Mouse (Mus musculus): ENCODE data around the gene Map4k3. TPM values are rescaled to one million over a fixed set of nuclear protein-coding genes. Genes with fewer than 3 reads are reported as not detected.
A peak's percentile ranks its signal among the peaks of the same experiment; 100 is the strongest.

Map4k3 gene
- total and polyA plus RNA-seq, 2 experiments from 2014 or later = 17.3 to 60.9 TPM

GRCm38 (mm10) chr17:80560669-80561401, 167.4 kb downstream of the Map4k3 start:
- peak; percentile 96 for TF ChIP-seq CTCF (IDR thresholded peaks at IDR 0.05)
- Histone ChIP-seq H3K36me3 (ENCODE audit: insufficient read depth, low read length) (no peaks in the 10 kb centered on the region), H3K4me3 (ENCODE audit: low read depth, low read length) (no peak overlapping the region), H3K27me3 (ENCODE audit: insufficient read depth, low read length) (no peaks in the 10 kb centered on the region), H3K9me3 (ENCODE audit: low read length) (no peaks in the 10 kb centered on the region), H3K4me1 (ENCODE audit: insufficient read depth, low read length) (no peaks in the 10 kb centered on the region), H3K9ac (replicated peaks; ENCODE audit: low read length, poor library complexity, severe bottlenecking) (no peak overlapping the region), H3K27ac (ENCODE audit: low read depth, low read length) (no peak overlapping the region), H3K4me2 (ENCODE audit: low read depth, low read length, poor library complexity, severe bottlenecking) (no peak overlapping the region; the same call in 1 of the 2 replicates)
- ATAC-seq (ENCODE audit: low FRiP score) (peak; percentile 49; the same call in 1 of the 2 replicates), DNase-seq (ENCODE audit: low spot score) (peak; percentile 83)
- WGBS = 24% methylated on average over 12 of the region's 12 CpGs

- Histone ChIP-seq H3K9me3 (ENCODE audit: low read length) (no peaks in the 10 kb centered on the region), H3K36me3 (ENCODE audit: insufficient read depth, low read length) (no peaks in the 10 kb centered on the region), H3K4me2 (ENCODE audit: low read depth, low read length, poor library complexity, severe bottlenecking) (no peak overlapping the region), H3K27ac (ENCODE audit: low read depth, low read length) (no peak overlapping the region), H3K27me3 (ENCODE audit: insufficient read depth, low read length) (no peaks in the 10 kb centered on the region), H3K4me3 (ENCODE audit: low read depth, low read length) (no peak overlapping the region), H3K9ac (replicated peaks; ENCODE audit: low read length, poor library complexity, severe bottlenecking) (no peak overlapping the region), H3K4me1 (ENCODE audit: insufficient read depth, low read length) (no peaks in the 10 kb centered on the region)
- TF ChIP-seq CTCF (IDR thresholded peaks at IDR 0.05) = peak; percentile 15; the same call in 1 of the 2 replicates
- ATAC-seq (ENCODE audit: low FRiP score) = no peak
- whole genome bisulfite sequencing = 85% methylated on average over 4 of the region's 4 CpGs
- DNase-seq (ENCODE audit: low spot score) = no peak
Measured at GRCm38 (mm10) chr17:80559745-80560144, 168.5 kb downstream of the Map4k3 start.

GRCm38 (mm10) chr17:80559050-80559449, 169.2 kb downstream of the Map4k3 start:
- DNase-seq (ENCODE audit: low spot score) = peak; percentile 56
- WGBS = 38% methylated on average over 11 of the region's 11 CpGs
- no peak for ATAC-seq (ENCODE audit: low FRiP score)
- TF ChIP-seq CTCF (IDR thresholded peaks at IDR 0.05) = peak; percentile 57
- H3K4me1 ChIP-seq (ENCODE audit: insufficient read depth, low read length) = no peaks in the 10 kb centered on the region
- H3K36me3 ChIP-seq (ENCODE audit: insufficient read depth, low read length) = no peaks in the 10 kb centered on the region
- H3K4me3 ChIP-seq (ENCODE audit: low read depth, low read length) = no peak overlapping the region
- H3K9me3 ChIP-seq (ENCODE audit: low read length) = no peaks in the 10 kb centered on the region
- no peaks in the 10 kb centered on the region for H3K27me3 ChIP-seq (ENCODE audit: insufficient read depth, low read length)
- H3K9ac ChIP-seq (replicated peaks; ENCODE audit: low read length, poor library complexity, severe bottlenecking) = no peak overlapping the region
- H3K27ac ChIP-seq (ENCODE audit: low read depth, low read length) = no peak overlapping the region
- no peak overlapping the region for H3K4me2 ChIP-seq (ENCODE audit: low read depth, low read length, poor library complexity, severe bottlenecking)

GRCm38 (mm10) chr17:80558583-80558982, 169.7 kb downstream of the Map4k3 start:
- Histone ChIP-seq H3K4me1 (ENCODE audit: insufficient read depth, low read length) (no peaks in the 10 kb centered on the region), H3K27me3 (ENCODE audit: insufficient read depth, low read length) (no peaks in the 10 kb centered on the region), H3K36me3 (ENCODE audit: insufficient read depth, low read length) (no peaks in the 10 kb centered on the region), H3K4me3 (ENCODE audit: low read depth, low read length) (no peak overlapping the region), H3K9ac (replicated peaks; ENCODE audit: low read length, poor library complexity, severe bottlenecking) (no peak overlapping the region), H3K9me3 (ENCODE audit: low read length) (no peaks in the 10 kb centered on the region), H3K4me2 (ENCODE audit: low read depth, low read length, poor library complexity, severe bottlenecking) (no peak overlapping the region), H3K27ac (ENCODE audit: low read depth, low read length) (no peak overlapping the region)
- no peak for TF ChIP-seq CTCF (IDR thresholded peaks at IDR 0.05)
- DNase-seq (ENCODE audit: low spot score) (no peak), ATAC-seq (ENCODE audit: low FRiP score) (no peak)
- 76% methylated on average over 14 of the region's 14 CpGs for WGBS

- H3K27me3 ChIP-seq (ENCODE audit: insufficient read depth, low read length) = no peaks in the 10 kb centered on the region
- TF ChIP-seq CTCF (IDR thresholded peaks at IDR 0.05) = peak; percentile 26; the same call in 1 of the 2 replicates
- no peak overlapping the region for H3K9ac ChIP-seq (replicated peaks; ENCODE audit: low read length, poor library complexity, severe bottlenecking)
- H3K36me3 ChIP-seq (ENCODE audit: insufficient read depth, low read length) = no peaks in the 10 kb centered on the region
- no peaks in the 10 kb centered on the region for H3K9me3 ChIP-seq (ENCODE audit: low read length)
- H3K27ac ChIP-seq (ENCODE audit: low read depth, low read length) = no peak overlapping the region
- DNase-seq (ENCODE audit: low spot score) (no peak), ATAC-seq (ENCODE audit: low FRiP score) (no peak)
- no peak overlapping the region for H3K4me2 ChIP-seq (ENCODE audit: low read depth, low read length, poor library complexity, severe bottlenecking)
- no peaks in the 10 kb centered on the region for H3K4me1 ChIP-seq (ENCODE audit: insufficient read depth, low read length)
- WGBS = 95% methylated on average over 5 of the region's 5 CpGs
- H3K4me3 ChIP-seq (ENCODE audit: low read depth, low read length) = no peak overlapping the region
Measured at GRCm38 (mm10) chr17:80557461-80557860, 170.8 kb downstream of the Map4k3 start.

Measured in midbrain, postnatal 0 days (tissue).